Mouse (Mus musculus): ENCODE measurements at regions not wholly inside any gene's neighbourhood (a gene's known extent, or its start where the extent isn't known, plus 50 kb on each side); places are given as distances from the start of the nearest gene placed in this dataset.
"Not testable (repeated sequence)": the region's sequence is repeated elsewhere in the genome, so short reads cannot be mapped to it uniquely, and the experiment has no call there.

DNA sequence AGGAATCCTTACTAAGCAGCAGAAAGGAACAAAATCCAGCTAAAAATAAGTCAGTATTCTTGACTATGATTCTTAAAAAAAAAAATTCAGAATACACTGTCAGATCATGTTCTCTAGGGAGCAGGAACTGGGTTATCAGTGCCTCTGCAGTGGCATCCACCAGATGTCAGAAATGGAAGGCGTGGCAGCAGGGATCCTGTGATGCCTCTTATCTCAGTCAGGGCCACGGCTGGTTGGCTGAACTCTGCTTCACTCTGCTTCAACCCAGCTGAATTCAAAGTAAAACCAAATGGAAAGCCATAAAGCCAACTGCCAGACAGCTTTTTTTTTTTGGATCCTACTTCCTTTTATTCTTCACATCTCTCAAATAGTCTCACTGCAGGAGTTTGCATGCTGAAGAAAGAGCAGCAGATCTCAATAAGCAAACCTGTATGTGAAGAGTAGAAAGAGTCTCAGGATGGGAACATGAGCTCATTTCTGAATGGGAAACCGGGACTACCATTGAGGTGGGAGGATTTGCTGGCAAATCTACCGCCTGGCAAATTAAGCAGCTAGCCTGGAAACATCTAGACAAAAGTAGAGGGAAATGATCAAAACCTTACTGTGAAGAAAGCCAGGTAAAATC, 295.8 kb downstream of the Trib2 start:
- Histone ChIP-seq H3K36me3 (ENCODE audit: control insufficient read depth, insufficient read depth, low read length) (no peaks in the 10 kb centered on the region), H3K9me3 (ENCODE audit: control insufficient read depth, low read length) (no peaks in the 10 kb centered on the region), H3K4me1 (ENCODE audit: control insufficient read depth, insufficient read depth, low read length) (no peaks in the 10 kb centered on the region), H3K27ac (replicated peaks; ENCODE audit: low read depth, low read length) (no peak overlapping the region), H3K4me3 (replicated peaks; ENCODE audit: low read length) (no peak overlapping the region), H3K27me3 (ENCODE audit: control insufficient read depth, insufficient read depth, low read length) (no peaks in the 10 kb centered on the region), H3K4me2 (replicated peaks; ENCODE audit: low read depth, low read length, severe bottlenecking) (no peak overlapping the region), H3K9ac (ENCODE audit: low read depth, low read length, severe bottlenecking) (no peak overlapping the region)
- DNase-seq (ENCODE audit: low spot score), result no peak
- TF ChIP-seq POLR2A (IDR thresholded peaks at IDR 0.05; ENCODE audit: borderline replicate concordance, extremely low read depth, insufficient read depth, insufficient read length), result no peak
- no peak for ATAC-seq (ENCODE audit: low FRiP score, low read depth)
- 35% methylated on average over 4 of the region's 4 CpGs for WGBS

DNA sequence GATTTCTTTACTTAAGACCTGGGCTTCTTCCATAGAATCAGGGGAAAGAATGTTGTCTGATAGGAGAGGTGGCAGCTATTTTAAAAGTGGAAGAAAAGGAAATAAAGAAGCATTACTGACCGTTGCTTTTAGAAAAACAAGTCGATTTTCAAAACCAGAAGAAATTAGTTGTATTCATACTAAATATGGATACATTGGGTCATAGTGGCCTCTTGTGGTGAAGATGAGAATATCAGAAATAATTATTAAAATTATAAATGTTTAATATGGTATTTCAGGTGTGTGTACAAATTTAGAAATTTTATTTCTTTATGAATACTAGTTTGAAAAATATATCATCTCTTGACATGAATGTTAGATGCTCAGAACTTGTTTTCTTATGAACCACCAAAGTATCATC, 304.7 kb downstream of the Trib2 start:
- WGBS, result 54% methylated on average over 2 of the region's 2 CpGs
- DNase-seq (ENCODE audit: low spot score) (no peak), ATAC-seq (ENCODE audit: low FRiP score, low read depth) (no peak)
- Histone ChIP-seq H3K9me3 (ENCODE audit: control insufficient read depth, low read length) (no peaks in the 10 kb centered on the region), H3K27ac (replicated peaks; ENCODE audit: low read depth, low read length) (no peak overlapping the region), H3K27me3 (ENCODE audit: control insufficient read depth, insufficient read depth, low read length) (no peaks in the 10 kb centered on the region), H3K9ac (ENCODE audit: low read depth, low read length, severe bottlenecking) (no peak overlapping the region), H3K4me2 (replicated peaks; ENCODE audit: low read depth, low read length, severe bottlenecking) (no peak overlapping the region), H3K4me1 (ENCODE audit: control insufficient read depth, insufficient read depth, low read length) (no peaks in the 10 kb centered on the region), H3K4me3 (replicated peaks; ENCODE audit: low read length) (no peak overlapping the region), H3K36me3 (ENCODE audit: control insufficient read depth, insufficient read depth, low read length) (no peaks in the 10 kb centered on the region)
- no peak for TF ChIP-seq POLR2A (IDR thresholded peaks at IDR 0.05; ENCODE audit: borderline replicate concordance, extremely low read depth, insufficient read depth, insufficient read length)

DNA sequence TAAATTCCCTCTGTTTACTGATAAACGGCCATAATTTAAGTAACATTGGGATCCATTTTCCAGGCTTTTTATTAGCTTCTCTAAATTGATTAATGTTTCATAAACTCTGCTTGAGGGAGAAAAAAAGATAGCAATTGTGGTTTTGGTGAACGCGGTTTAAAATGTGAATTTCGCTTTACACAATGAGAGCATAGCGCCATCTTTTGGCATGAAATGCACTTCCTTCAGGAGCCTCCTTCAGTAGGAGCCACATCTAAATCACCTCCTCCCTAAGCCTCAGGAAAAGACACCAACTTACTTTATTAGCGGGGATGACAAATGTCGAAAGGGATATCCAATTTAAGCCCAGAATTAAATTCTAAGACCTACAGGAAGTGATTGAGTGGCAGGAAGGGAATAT, 309.1 kb downstream of the Trib2 start:
- Histone ChIP-seq H3K27me3 (ENCODE audit: control insufficient read depth, insufficient read depth, low read length) (no peaks in the 10 kb centered on the region), H3K27ac (replicated peaks; ENCODE audit: low read depth, low read length) (no peak overlapping the region), H3K4me1 (ENCODE audit: control insufficient read depth, insufficient read depth, low read length) (no peaks in the 10 kb centered on the region), H3K4me3 (replicated peaks; ENCODE audit: low read length) (no peak overlapping the region), H3K4me2 (replicated peaks; ENCODE audit: low read depth, low read length, severe bottlenecking) (no peak overlapping the region), H3K36me3 (ENCODE audit: control insufficient read depth, insufficient read depth, low read length) (no peaks in the 10 kb centered on the region), H3K9ac (ENCODE audit: low read depth, low read length, severe bottlenecking) (no peak overlapping the region), H3K9me3 (ENCODE audit: control insufficient read depth, low read length) (no peaks in the 10 kb centered on the region)
- TF ChIP-seq POLR2A (IDR thresholded peaks at IDR 0.05; ENCODE audit: borderline replicate concordance, extremely low read depth, insufficient read depth, insufficient read length), result no peak
- WGBS, result 15% methylated on average over 7 of the region's 7 CpGs
- peak; percentile 53 for DNase-seq (ENCODE audit: low spot score)
- no peak for ATAC-seq (ENCODE audit: low FRiP score, low read depth)

DNA sequence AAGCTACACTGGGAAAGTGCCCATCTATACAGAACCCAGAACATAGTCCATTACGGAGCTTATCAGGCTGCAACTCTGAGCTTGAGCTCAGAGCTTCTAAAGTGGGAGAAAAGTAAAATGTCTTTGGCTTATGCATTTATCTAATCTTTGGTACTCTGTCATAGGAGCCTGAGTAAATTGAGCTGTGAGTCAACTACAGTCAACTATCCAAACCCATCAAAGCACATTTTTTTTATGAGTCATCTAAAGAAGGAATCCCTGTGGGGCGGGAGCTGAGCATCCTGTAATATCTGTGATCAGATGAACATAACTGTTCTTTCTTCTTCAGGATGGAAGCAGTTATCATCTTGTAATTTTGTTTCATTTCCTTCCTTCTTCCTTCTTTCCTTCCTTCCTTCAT, 323.1 kb downstream of the Trib2 start:
- H3K9me3 ChIP-seq (ENCODE audit: control insufficient read depth, low read length), result no peaks in the 10 kb centered on the region
- DNase-seq (ENCODE audit: low spot score) (no peak), ATAC-seq (ENCODE audit: low FRiP score, low read depth) (no peak)
- no peak overlapping the region for H3K4me2 ChIP-seq (replicated peaks; ENCODE audit: low read depth, low read length, severe bottlenecking)
- H3K27me3 ChIP-seq (ENCODE audit: control insufficient read depth, insufficient read depth, low read length), result no peaks in the 10 kb centered on the region
- 74% methylated on average over 2 of the region's 2 CpGs for WGBS
- no peaks in the 10 kb centered on the region for H3K4me1 ChIP-seq (ENCODE audit: control insufficient read depth, insufficient read depth, low read length)
- H3K36me3 ChIP-seq (ENCODE audit: control insufficient read depth, insufficient read depth, low read length), result no peaks in the 10 kb centered on the region
- H3K9ac ChIP-seq (ENCODE audit: low read depth, low read length, severe bottlenecking), result no peak overlapping the region
- H3K27ac ChIP-seq (replicated peaks; ENCODE audit: low read depth, low read length), result no peak overlapping the region
- no peak overlapping the region for H3K4me3 ChIP-seq (replicated peaks; ENCODE audit: low read length)
- TF ChIP-seq POLR2A (IDR thresholded peaks at IDR 0.05; ENCODE audit: borderline replicate concordance, extremely low read depth, insufficient read depth, insufficient read length), result no peak

DNA sequence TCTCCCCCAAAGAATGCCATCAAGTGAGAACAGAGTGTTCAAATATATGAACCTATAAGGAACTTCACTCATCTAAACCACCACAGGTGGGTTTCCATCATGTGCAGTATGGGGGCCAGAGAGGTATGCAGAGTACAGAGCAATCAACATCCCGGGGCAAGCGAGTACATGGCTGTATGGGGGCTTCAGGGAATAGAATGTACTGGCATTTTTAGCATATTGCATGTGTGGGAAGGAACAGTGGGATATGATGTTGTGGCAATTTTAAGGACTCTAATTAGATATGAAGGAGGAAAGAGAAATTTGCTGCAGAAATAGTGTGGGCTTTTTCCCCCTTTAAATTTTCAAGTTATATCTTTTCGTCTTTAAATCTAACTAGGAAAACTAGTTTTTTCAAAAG, 344.0 kb downstream of the Trib2 start:
- ATAC-seq (ENCODE audit: low FRiP score, low read depth), result no peak
- no peaks in the 10 kb centered on the region for H3K36me3 ChIP-seq (ENCODE audit: control insufficient read depth, insufficient read depth, low read length)
- H3K4me3 ChIP-seq (replicated peaks; ENCODE audit: low read length), result no peak overlapping the region
- no peak for DNase-seq (ENCODE audit: low spot score)
- no peaks in the 10 kb centered on the region for H3K27me3 ChIP-seq (ENCODE audit: control insufficient read depth, insufficient read depth, low read length)
- no peak overlapping the region for H3K9ac ChIP-seq (ENCODE audit: low read depth, low read length, severe bottlenecking)
- no peak overlapping the region for H3K27ac ChIP-seq (replicated peaks; ENCODE audit: low read depth, low read length)
- 88% methylated on average over 3 of the region's 3 CpGs for WGBS
- no peaks in the 10 kb centered on the region for H3K9me3 ChIP-seq (ENCODE audit: control insufficient read depth, low read length)
- H3K4me1 ChIP-seq (ENCODE audit: control insufficient read depth, insufficient read depth, low read length), result no peaks in the 10 kb centered on the region
- TF ChIP-seq POLR2A (IDR thresholded peaks at IDR 0.05; ENCODE audit: borderline replicate concordance, extremely low read depth, insufficient read depth, insufficient read length), result no peak
- H3K4me2 ChIP-seq (replicated peaks; ENCODE audit: low read depth, low read length, severe bottlenecking), result no peak overlapping the region

DNA sequence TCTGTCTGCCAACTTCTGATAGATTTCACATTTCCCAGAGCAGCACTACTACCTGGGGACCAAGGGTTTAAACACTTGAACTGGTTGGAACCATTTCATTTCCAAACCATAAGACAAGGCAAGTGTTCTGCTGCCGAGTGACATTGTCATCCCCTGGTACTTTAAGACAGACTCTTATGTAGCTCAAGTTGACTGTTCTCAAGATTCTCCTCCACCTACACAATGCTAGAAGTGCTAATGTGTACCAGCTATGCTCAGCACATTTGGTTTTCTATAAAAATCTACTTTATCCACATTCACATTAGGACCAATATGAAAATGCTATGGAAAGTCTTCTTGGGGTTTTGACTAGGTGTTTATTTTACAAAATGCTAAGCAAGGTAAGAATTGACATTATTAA, 357.3 kb downstream of the Trib2 start:
- WGBS, result 83% methylated on average over 1 of the region's 1 CpGs
- Histone ChIP-seq H3K9ac (ENCODE audit: low read depth, low read length, severe bottlenecking) (no peak overlapping the region), H3K36me3 (ENCODE audit: control insufficient read depth, insufficient read depth, low read length) (no peaks in the 10 kb centered on the region), H3K9me3 (ENCODE audit: control insufficient read depth, low read length) (no peaks in the 10 kb centered on the region), H3K4me2 (replicated peaks; ENCODE audit: low read depth, low read length, severe bottlenecking) (no peak overlapping the region), H3K4me1 (ENCODE audit: control insufficient read depth, insufficient read depth, low read length) (no peaks in the 10 kb centered on the region), H3K27me3 (ENCODE audit: control insufficient read depth, insufficient read depth, low read length) (no peaks in the 10 kb centered on the region), H3K4me3 (replicated peaks; ENCODE audit: low read length) (no peak overlapping the region), H3K27ac (replicated peaks; ENCODE audit: low read depth, low read length) (no peak overlapping the region)
- ATAC-seq (ENCODE audit: low FRiP score, low read depth), result no peak
- DNase-seq (ENCODE audit: low spot score), result no peak
- TF ChIP-seq POLR2A (IDR thresholded peaks at IDR 0.05; ENCODE audit: borderline replicate concordance, extremely low read depth, insufficient read depth, insufficient read length), result no peak

DNA sequence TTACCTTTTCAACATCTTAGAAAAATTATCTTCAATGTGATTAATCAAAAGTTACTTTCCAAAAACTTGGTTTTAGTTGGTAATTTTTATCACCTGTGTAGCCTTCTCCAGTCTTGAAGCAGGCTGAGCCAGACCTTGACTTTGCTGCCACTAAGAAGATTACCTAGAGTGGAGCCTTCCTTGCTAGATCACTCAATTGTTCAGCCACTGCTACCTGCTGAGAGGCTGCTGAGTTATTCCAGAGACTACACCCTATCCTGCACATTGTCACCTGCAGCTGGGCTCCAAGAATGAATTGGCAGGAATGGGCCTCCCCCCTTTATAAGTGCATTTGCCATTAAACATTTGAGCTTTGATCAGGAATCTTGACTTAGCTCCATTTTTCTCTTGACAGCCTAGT, 360.4 kb downstream of the Trib2 start:
- H3K27ac ChIP-seq (replicated peaks; ENCODE audit: low read depth, low read length); H3K4me1 ChIP-seq (ENCODE audit: control insufficient read depth, insufficient read depth, low read length); DNase-seq (ENCODE audit: low spot score); H3K9ac ChIP-seq (ENCODE audit: low read depth, low read length, severe bottlenecking); ATAC-seq (ENCODE audit: low FRiP score, low read depth); H3K27me3 ChIP-seq (ENCODE audit: control insufficient read depth, insufficient read depth, low read length); H3K36me3 ChIP-seq (ENCODE audit: control insufficient read depth, insufficient read depth, low read length); H3K4me3 ChIP-seq (replicated peaks; ENCODE audit: low read length); H3K4me2 ChIP-seq (replicated peaks; ENCODE audit: low read depth, low read length, severe bottlenecking); H3K9me3 ChIP-seq (ENCODE audit: control insufficient read depth, low read length): not testable (repeated sequence)

Data from limb, embryonic 14.5 days (tissue).